Mouse (Mus musculus): Measurements from ENCODE around the gene Mtmr1. TPM values are rescaled to one million over a fixed set of nuclear protein-coding genes. Genes with fewer than 3 reads are reported as not detected.

Gene Mtmr1
- polyA plus RNA-seq, 2 experiments: 15.0 to 18.0 TPM

DNA sequence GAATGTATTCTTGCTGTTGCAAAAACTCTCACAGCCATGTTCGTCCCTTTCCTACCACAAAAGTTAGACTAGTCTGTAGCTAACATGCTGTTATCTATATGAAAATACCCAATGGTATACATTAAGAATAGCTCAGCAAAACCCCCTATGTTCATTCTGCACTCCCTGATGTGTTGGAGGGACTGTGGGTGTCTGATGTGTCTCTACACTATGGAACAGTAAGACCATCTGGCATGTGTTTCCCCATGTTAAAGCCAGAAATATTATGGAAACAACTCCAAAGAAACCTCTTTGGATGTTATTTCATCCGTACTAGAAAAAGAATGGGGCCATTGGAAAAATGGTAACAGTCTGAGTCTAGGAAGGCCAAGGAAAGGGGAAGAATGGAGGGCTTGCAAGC lies 71.0 kb downstream of the Mtmr1 start:
- no peak for DNase-seq (ENCODE audit: low spot score)
- Histone ChIP-seq H3K4me3 (replicated peaks; ENCODE audit: low read length) (no peak overlapping the region), H3K27ac (replicated peaks; ENCODE audit: low read depth, low read length) (no peak overlapping the region), H3K27me3 (ENCODE audit: control insufficient read depth, insufficient read depth, low read length) (no peaks in the 10 kb centered on the region), H3K9me3 (ENCODE audit: control insufficient read depth, low read length) (no peaks in the 10 kb centered on the region), H3K36me3 (ENCODE audit: control insufficient read depth, insufficient read depth, low read length) (no peaks in the 10 kb centered on the region), H3K4me2 (replicated peaks; ENCODE audit: low read depth, low read length, severe bottlenecking) (no peak overlapping the region), H3K9ac (ENCODE audit: low read depth, low read length, severe bottlenecking) (no peak overlapping the region), H3K4me1 (ENCODE audit: control insufficient read depth, insufficient read depth, low read length) (no peaks in the 10 kb centered on the region)
- ATAC-seq (ENCODE audit: low FRiP score, low read depth): no peak
- 86% methylated on average over 2 of the region's 2 CpGs for WGBS
- TF ChIP-seq POLR2A (IDR thresholded peaks at IDR 0.05; ENCODE audit: borderline replicate concordance, extremely low read depth, insufficient read depth, insufficient read length): no peak

DNA sequence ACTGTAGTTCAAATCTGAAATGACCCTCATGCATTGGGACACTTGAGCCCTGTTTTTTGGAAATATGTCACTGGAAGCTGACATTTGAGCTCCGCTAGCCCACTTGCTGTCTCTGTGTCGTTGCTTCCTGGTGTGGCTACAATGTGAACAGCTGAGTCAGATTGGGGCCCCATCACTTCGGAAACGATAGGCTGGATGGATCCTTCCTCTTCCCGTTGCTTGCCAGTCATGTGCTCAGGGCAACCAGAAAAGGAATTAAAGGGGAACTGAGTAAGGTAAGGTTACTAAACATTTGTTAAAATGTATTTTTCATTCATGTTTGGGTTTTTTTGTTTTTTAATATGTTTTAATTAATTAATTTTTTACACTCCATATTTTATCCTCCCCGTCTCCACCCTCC lies 74.9 kb downstream of the Mtmr1 start:
- H3K36me3 ChIP-seq (ENCODE audit: control insufficient read depth, insufficient read depth, low read length): no peaks in the 10 kb centered on the region
- H3K9ac ChIP-seq (ENCODE audit: low read depth, low read length, severe bottlenecking): no peak overlapping the region
- ATAC-seq (ENCODE audit: low FRiP score, low read depth) (no peak), DNase-seq (ENCODE audit: low spot score) (no peak)
- H3K4me2 ChIP-seq (replicated peaks; ENCODE audit: low read depth, low read length, severe bottlenecking): no peak overlapping the region
- WGBS: 89% methylated on average over 6 of the region's 6 CpGs
- no peak overlapping the region for H3K27ac ChIP-seq (replicated peaks; ENCODE audit: low read depth, low read length)
- H3K9me3 ChIP-seq (ENCODE audit: control insufficient read depth, low read length): no peaks in the 10 kb centered on the region
- H3K4me1 ChIP-seq (ENCODE audit: control insufficient read depth, insufficient read depth, low read length): no peaks in the 10 kb centered on the region
- H3K27me3 ChIP-seq (ENCODE audit: control insufficient read depth, insufficient read depth, low read length): no peaks in the 10 kb centered on the region
- H3K4me3 ChIP-seq (replicated peaks; ENCODE audit: low read length): no peak overlapping the region
- no peak for TF ChIP-seq POLR2A (IDR thresholded peaks at IDR 0.05; ENCODE audit: borderline replicate concordance, extremely low read depth, insufficient read depth, insufficient read length)

DNA sequence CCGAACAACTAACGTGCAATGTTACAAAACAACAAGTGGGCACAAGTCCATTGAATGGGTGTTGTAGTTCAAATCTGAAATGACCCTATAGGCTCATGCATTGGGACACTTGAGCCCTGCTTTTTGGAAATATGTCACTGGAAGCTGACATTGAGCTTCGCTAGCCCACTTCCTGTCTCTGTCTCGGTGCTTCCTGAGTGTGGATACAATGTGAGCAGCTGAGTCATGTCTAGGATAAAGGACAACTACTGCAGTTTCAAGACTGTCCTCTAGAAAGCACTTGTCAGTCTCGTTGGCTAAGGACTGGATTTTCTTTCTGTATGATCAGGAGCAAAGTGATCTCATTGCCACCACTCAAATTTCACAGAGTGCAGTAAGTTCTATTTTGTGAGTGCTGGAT lies 78.4 kb downstream of the Mtmr1 start:
- no peaks in the 10 kb centered on the region for H3K27me3 ChIP-seq (ENCODE audit: control insufficient read depth, insufficient read depth, low read length)
- no peaks in the 10 kb centered on the region for H3K36me3 ChIP-seq (ENCODE audit: control insufficient read depth, insufficient read depth, low read length)
- DNase-seq (ENCODE audit: low spot score) (no peak), ATAC-seq (ENCODE audit: low FRiP score, low read depth) (no peak)
- TF ChIP-seq POLR2A (IDR thresholded peaks at IDR 0.05; ENCODE audit: borderline replicate concordance, extremely low read depth, insufficient read depth, insufficient read length): no peak
- H3K4me2 ChIP-seq (replicated peaks; ENCODE audit: low read depth, low read length, severe bottlenecking): no peak overlapping the region
- H3K4me1 ChIP-seq (ENCODE audit: control insufficient read depth, insufficient read depth, low read length): no peaks in the 10 kb centered on the region
- H3K9ac ChIP-seq (ENCODE audit: low read depth, low read length, severe bottlenecking): no peak overlapping the region
- WGBS: 82% methylated on average over 5 of the region's 5 CpGs
- no peak overlapping the region for H3K4me3 ChIP-seq (replicated peaks; ENCODE audit: low read length)
- no peak overlapping the region for H3K27ac ChIP-seq (replicated peaks; ENCODE audit: low read depth, low read length)
- no peaks in the 10 kb centered on the region for H3K9me3 ChIP-seq (ENCODE audit: control insufficient read depth, low read length)

DNA sequence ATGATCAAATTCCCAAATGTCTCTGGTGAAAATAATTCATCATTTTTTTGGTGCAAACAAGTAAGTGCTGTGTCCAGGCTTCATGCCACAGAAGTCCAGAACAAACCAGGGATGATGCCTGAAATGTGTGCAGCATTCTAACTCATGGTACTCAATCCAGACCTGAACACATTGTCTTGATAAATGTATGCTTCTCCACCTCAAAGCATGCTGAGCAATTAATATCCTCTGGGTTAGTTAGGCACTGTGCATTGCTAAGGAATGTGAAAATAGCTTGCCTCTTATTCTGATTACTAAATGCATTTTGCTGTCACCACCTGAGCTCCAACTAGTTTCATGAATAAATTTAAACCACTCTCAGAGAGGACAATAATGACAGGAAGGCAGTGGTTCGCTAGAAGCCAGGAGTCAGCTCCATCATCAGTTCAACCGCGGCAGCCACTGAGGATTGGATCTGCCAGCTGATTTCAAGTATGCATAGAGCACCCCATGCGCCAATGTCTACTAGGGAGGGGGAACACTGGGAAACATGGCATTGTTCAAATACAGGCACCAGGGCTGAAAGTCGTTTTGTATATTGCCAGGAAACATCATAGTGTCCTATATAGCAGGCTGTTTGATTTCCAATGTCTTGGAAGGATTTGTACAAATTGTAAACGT lies 91.6 kb downstream of the Mtmr1 start:
- H3K9me3 ChIP-seq (ENCODE audit: control insufficient read depth, low read length): no peaks in the 10 kb centered on the region
- DNase-seq (ENCODE audit: low spot score) (no peak), ATAC-seq (ENCODE audit: low FRiP score, low read depth) (no peak)
- WGBS: 81% methylated on average over 6 of the region's 6 CpGs
- no peaks in the 10 kb centered on the region for H3K36me3 ChIP-seq (ENCODE audit: control insufficient read depth, insufficient read depth, low read length)
- no peak overlapping the region for H3K4me2 ChIP-seq (replicated peaks; ENCODE audit: low read depth, low read length, severe bottlenecking)
- no peak overlapping the region for H3K27ac ChIP-seq (replicated peaks; ENCODE audit: low read depth, low read length)
- H3K9ac ChIP-seq (ENCODE audit: low read depth, low read length, severe bottlenecking): no peak overlapping the region
- no peaks in the 10 kb centered on the region for H3K27me3 ChIP-seq (ENCODE audit: control insufficient read depth, insufficient read depth, low read length)
- H3K4me3 ChIP-seq (replicated peaks; ENCODE audit: low read length): no peak overlapping the region
- no peaks in the 10 kb centered on the region for H3K4me1 ChIP-seq (ENCODE audit: control insufficient read depth, insufficient read depth, low read length)
- no peak for TF ChIP-seq POLR2A (IDR thresholded peaks at IDR 0.05; ENCODE audit: borderline replicate concordance, extremely low read depth, insufficient read depth, insufficient read length)

DNA sequence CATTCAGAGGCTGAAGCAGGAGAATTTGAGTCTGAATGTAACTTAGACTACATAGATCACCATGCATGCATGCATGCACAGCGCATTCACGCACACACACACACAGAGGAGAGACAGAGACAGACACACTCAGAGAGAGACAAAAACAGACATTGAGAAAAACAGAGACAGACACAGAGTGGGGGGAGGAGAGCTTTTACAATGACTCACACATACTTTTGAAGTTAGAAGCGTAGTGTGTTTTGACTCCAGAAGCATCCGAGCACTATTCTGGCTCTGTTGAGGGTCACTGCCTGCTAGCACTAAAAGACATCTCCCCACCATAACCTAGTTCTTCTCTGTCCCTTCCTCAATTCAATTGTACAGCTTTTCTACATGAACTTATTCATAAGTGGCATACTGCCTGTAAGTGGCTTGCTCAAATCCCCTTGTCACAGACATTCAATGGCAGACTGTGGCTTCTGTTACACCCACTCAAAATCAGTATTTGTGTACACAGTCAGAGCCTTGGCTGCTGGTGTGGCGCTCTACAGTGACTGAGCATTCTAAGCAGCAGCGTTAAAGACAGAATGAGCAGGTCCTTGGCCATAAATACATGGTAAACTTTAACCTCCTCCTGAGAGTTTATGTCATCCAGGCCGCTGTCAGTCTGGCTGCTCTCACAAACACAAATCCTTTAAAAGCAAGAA lies 99.7 kb downstream of the Mtmr1 start:
- Histone ChIP-seq H3K27me3 (ENCODE audit: control insufficient read depth, insufficient read depth, low read length) (no peaks in the 10 kb centered on the region), H3K4me3 (replicated peaks; ENCODE audit: low read length) (no peak overlapping the region), H3K4me2 (replicated peaks; ENCODE audit: low read depth, low read length, severe bottlenecking) (no peak overlapping the region), H3K27ac (replicated peaks; ENCODE audit: low read depth, low read length) (no peak overlapping the region), H3K9ac (ENCODE audit: low read depth, low read length, severe bottlenecking) (no peak overlapping the region), H3K9me3 (ENCODE audit: control insufficient read depth, low read length) (no peaks in the 10 kb centered on the region), H3K4me1 (ENCODE audit: control insufficient read depth, insufficient read depth, low read length) (no peaks in the 10 kb centered on the region), H3K36me3 (ENCODE audit: control insufficient read depth, insufficient read depth, low read length) (no peaks in the 10 kb centered on the region)
- TF ChIP-seq POLR2A (IDR thresholded peaks at IDR 0.05; ENCODE audit: borderline replicate concordance, extremely low read depth, insufficient read depth, insufficient read length): no peak
- no peak for ATAC-seq (ENCODE audit: low FRiP score, low read depth)
- 71% methylated on average over 7 of the region's 7 CpGs for WGBS
- no peak for DNase-seq (ENCODE audit: low spot score)

All from limb, embryonic 14.5 days (tissue).